In genomic region chr11:23688060-23688459, GRCm38 (mm10) we compare ENCODE assay signal across 27 mouse cellular contexts. TPM values are rescaled to one million over a fixed set of nuclear protein-coding genes. Genes with fewer than 3 reads are reported as not detected.
DNase-seq lines count a peak whose midpoint lies in the region; ATAC-seq and TF ChIP-seq lines count a peak whose summit lies in the region.
"Had no signal": no experiment of that assay in that cellular context is flagged by ENCODE, and none has a peak within 500 bp of the region (broad histone marks: within the 10 kb centered on the region; RNA-seq: fewer than 3 reads in every experiment).

No protein-coding gene starts in this region.

- no peak for DNase-seq in spleen, adult 2 months (ENCODE audit: low read depth in 1 of 2, low spot score in 2 of 2)
- DNase-seq in spleen, adult 12 weeks (ENCODE audit: low spot score) = no peak
- no peak for DNase-seq in forebrain, embryonic 10.5 days (ENCODE audit: extremely low spot score, low spot score)
- no peak for DNase-seq in hindbrain, embryonic 14.5 days (ENCODE audit: low spot score)
- no peak for DNase-seq in testis, postnatal 10 days (ENCODE audit: low spot score)
- DNase-seq in thymus, postnatal 14 days = no peak
- DNase-seq: adrenal gland, postnatal 10 days; adrenal gland, postnatal 36 days; B cell, adult 2 months; cerebellum, adult 11 months; cerebellum, adult 2 months; cerebellum, adult 9-11 months; cerebellum, postnatal 25 days; gastrocnemius, postnatal 25 days; heart, adult 2 months; heart, postnatal 36 days had no signal

- no peak overlapping the region for H3K4me2 ChIP-seq in hindbrain, embryonic 14.5 days (replicated peaks)
- H3K4me2 ChIP-seq: embryonic facial prominence, embryonic 12.5 days; embryonic facial prominence, embryonic 15.5 days; forebrain, embryonic 12.5 days; forebrain, embryonic 15.5 days; hindbrain, embryonic 13.5 days had no signal

- peak; percentile 78 for ATAC-seq in granulocyte monocyte progenitor cell, adult 5-6 weeks (replicated peaks; ENCODE audit: poor library complexity, severe bottlenecking)
- ATAC-seq in megakaryocyte progenitor cell, adult 5-6 weeks (replicated peaks; ENCODE audit: poor library complexity) = peak; percentile 52
- no peak for ATAC-seq in hindbrain, embryonic 14.5 days (ENCODE audit: low FRiP score)
- ATAC-seq: forebrain, embryonic 15.5 days; hindbrain, postnatal 0 days; inflammation-experienced regulatory T-cells, adult 6 months had no signal

- H3K27ac ChIP-seq in spleen, adult 2 months (ENCODE audit: insufficient read depth, low read length) = peak overlapping the region; percentile 94
- no peak overlapping the region for H3K27ac ChIP-seq in forebrain, embryonic 10.5 days
- H3K27ac ChIP-seq in hindbrain, embryonic 14.5 days = no peak overlapping the region
- H3K27ac ChIP-seq: embryonic facial prominence, embryonic 12.5 days; embryonic facial prominence, embryonic 15.5 days; forebrain, embryonic 12.5 days; forebrain, embryonic 15.5 days; heart, adult 2 months; heart, embryonic 10.5 days; hindbrain, embryonic 10.5 days; hindbrain, embryonic 13.5 days; hindbrain, postnatal 0 days had no signal

- no peaks in the 10 kb centered on the region for H3K27me3 ChIP-seq in spleen, adult 2 months (ENCODE audit: control insufficient read depth, insufficient read depth, low read length)
- no peaks in the 10 kb centered on the region for H3K27me3 ChIP-seq in forebrain, embryonic 10.5 days (ENCODE audit: poor library complexity, severe bottlenecking)
- H3K27me3 ChIP-seq in hindbrain, embryonic 14.5 days (ENCODE audit: control insufficient read depth, insufficient read depth, low read length) = no peaks in the 10 kb centered on the region
- H3K27me3 ChIP-seq: embryonic facial prominence, embryonic 12.5 days; embryonic facial prominence, embryonic 15.5 days; forebrain, embryonic 12.5 days; forebrain, embryonic 15.5 days; hindbrain, embryonic 13.5 days had no signal

- no peak overlapping the region for H3K4me3 ChIP-seq in spleen, adult 2 months (ENCODE audit: extremely low read depth, insufficient read depth, insufficient read length)
- no peak overlapping the region for H3K4me3 ChIP-seq in forebrain, embryonic 10.5 days
- no peak overlapping the region for H3K4me3 ChIP-seq in hindbrain, embryonic 14.5 days (replicated peaks; ENCODE audit: low read length)
- H3K4me3 ChIP-seq: embryonic facial prominence, embryonic 12.5 days; embryonic facial prominence, embryonic 15.5 days; forebrain, embryonic 12.5 days; forebrain, embryonic 15.5 days; heart, adult 2 months; heart, embryonic 10.5 days; hindbrain, embryonic 10.5 days; hindbrain, embryonic 13.5 days had no signal

- no peak for TF ChIP-seq CTCF in spleen, adult 2 months (IDR thresholded peaks at IDR 0.05; ENCODE audit: extremely low read depth, insufficient read depth, insufficient read length, insufficient replicate concordance)

- no peak overlapping the region for H3K9ac ChIP-seq in hindbrain, embryonic 14.5 days
- H3K9ac ChIP-seq: embryonic facial prominence, embryonic 12.5 days; embryonic facial prominence, embryonic 15.5 days; forebrain, embryonic 12.5 days; forebrain, embryonic 15.5 days; hindbrain, embryonic 13.5 days had no signal

- TF ChIP-seq POLR2A in spleen, adult 2 months (IDR thresholded peaks at IDR 0.05; ENCODE audit: low read depth, low read length) = no peak

- no peaks in the 10 kb centered on the region for H3K9me3 ChIP-seq in forebrain, embryonic 10.5 days
- H3K9me3 ChIP-seq in hindbrain, embryonic 14.5 days (ENCODE audit: control insufficient read depth, low read length) = no peaks in the 10 kb centered on the region
- H3K9me3 ChIP-seq: embryonic facial prominence, embryonic 12.5 days; embryonic facial prominence, embryonic 15.5 days; forebrain, embryonic 12.5 days; forebrain, embryonic 15.5 days; heart, embryonic 10.5 days; hindbrain, embryonic 10.5 days; hindbrain, embryonic 13.5 days had no signal

- H3K36me3 ChIP-seq in spleen, adult 2 months (ENCODE audit: control insufficient read depth, insufficient read depth, low read length) = no peaks in the 10 kb centered on the region
- H3K36me3 ChIP-seq in forebrain, embryonic 10.5 days (replicated peaks) = peaks cover 52% of the 10 kb centered on the region
- H3K36me3 ChIP-seq in hindbrain, embryonic 14.5 days (replicated peaks; ENCODE audit: control insufficient read depth, insufficient read depth) = peaks cover 43% of the 10 kb centered on the region

- H3K4me1 ChIP-seq in spleen, adult 2 months (ENCODE audit: control insufficient read depth, insufficient read depth, insufficient read length) = peaks cover 23% of the 10 kb centered on the region
- no peaks in the 10 kb centered on the region for H3K4me1 ChIP-seq in forebrain, embryonic 10.5 days
- H3K4me1 ChIP-seq in hindbrain, embryonic 14.5 days (replicated peaks; ENCODE audit: control insufficient read depth, insufficient read depth, low read length) = no peaks in the 10 kb centered on the region
- H3K4me1 ChIP-seq: embryonic facial prominence, embryonic 12.5 days; embryonic facial prominence, embryonic 15.5 days; forebrain, embryonic 12.5 days; forebrain, embryonic 15.5 days; heart, embryonic 10.5 days; hindbrain, embryonic 10.5 days; hindbrain, embryonic 13.5 days had no signal

- WGBS in spleen, adult 2 months = 22% methylated on average over 1 of the region's 1 CpGs
- 98% methylated on average over 1 of the region's 1 CpGs for WGBS in forebrain, embryonic 10.5 days
- WGBS in hindbrain, embryonic 14.5 days = 96% methylated on average over 1 of the region's 1 CpGs

RNA-seq across cellular contexts. Expression of gene Pex13, which starts 22.3 kb away (rescaled TPM):
- polyA plus RNA-seq in spleen, adult 2 months (2012; rRNA removed) = 2.6 and 2.9 TPM in 2 replicates
- total RNA-seq in granulocyte monocyte progenitor cell, adult 5-6 weeks (2014; fragmentation: Nextera tagmentation) = 11.2 and 18.0 TPM in 2 replicates
- total RNA-seq in granulocyte monocyte progenitor cell, adult 5-6 weeks (2017) = 17.0 and 38.1 TPM in 2 replicates
- 31.0 and 53.1 TPM in 2 replicates for total RNA-seq in megakaryocyte progenitor cell, adult 5-6 weeks (2015)
- 14.7 and 21.7 TPM in 2 replicates for total RNA-seq in megakaryocyte progenitor cell, adult 5-6 weeks (2017)
- 29.4 and 31.5 TPM in 2 replicates for polyA plus RNA-seq in forebrain, embryonic 10.5 days (2016; fragmentation: Nextera tagmentation; extraction: Ambion mirVana)
- 38.6 and 43.1 TPM in 2 replicates for polyA plus RNA-seq in hindbrain, embryonic 14.5 days (2014; fragmentation: Nextera tagmentation; extraction: Ambion mirVana)

RNA-seq across cellular contexts. Expression of gene Pus10, which starts 22.6 kb away (rescaled TPM):
- 1.5 TPM in 2 replicates for polyA plus RNA-seq in spleen, adult 2 months (2012; rRNA removed)
- 34.6 and 48.5 TPM in 2 replicates for total RNA-seq in granulocyte monocyte progenitor cell, adult 5-6 weeks (2014; fragmentation: Nextera tagmentation)
- total RNA-seq in granulocyte monocyte progenitor cell, adult 5-6 weeks (2017) = 69.1 and 69.6 TPM in 2 replicates
- total RNA-seq in megakaryocyte progenitor cell, adult 5-6 weeks (2015) = 45.1 and 52.1 TPM in 2 replicates
- 52.7 and 71.7 TPM in 2 replicates for total RNA-seq in megakaryocyte progenitor cell, adult 5-6 weeks (2017)
- 26.0 and 26.1 TPM in 2 replicates for polyA plus RNA-seq in forebrain, embryonic 10.5 days (2016; fragmentation: Nextera tagmentation; extraction: Ambion mirVana)
- polyA plus RNA-seq in hindbrain, embryonic 14.5 days (2014; fragmentation: Nextera tagmentation; extraction: Ambion mirVana) = 11.7 and 13.0 TPM in 2 replicates

RNA-seq across cellular contexts. Expression of gene 0610010F05Rik, which starts 54.6 kb away (rescaled TPM):
- 0.39 and 1.4 TPM in 2 replicates for polyA plus RNA-seq in spleen, adult 2 months (2012; rRNA removed)
- 19.7 and 21.2 TPM in 2 replicates for total RNA-seq in granulocyte monocyte progenitor cell, adult 5-6 weeks (2014; fragmentation: Nextera tagmentation)
- total RNA-seq in granulocyte monocyte progenitor cell, adult 5-6 weeks (2017) = 31.8 and 32.7 TPM in 2 replicates
- 21.8 and 26.9 TPM in 2 replicates for total RNA-seq in megakaryocyte progenitor cell, adult 5-6 weeks (2015)
- total RNA-seq in megakaryocyte progenitor cell, adult 5-6 weeks (2017) = 38.1 and 39.1 TPM in 2 replicates
- 38.7 and 44.3 TPM in 2 replicates for polyA plus RNA-seq in forebrain, embryonic 10.5 days (2016; fragmentation: Nextera tagmentation; extraction: Ambion mirVana)
- 147 and 161 TPM in 2 replicates for polyA plus RNA-seq in hindbrain, embryonic 14.5 days (2014; fragmentation: Nextera tagmentation; extraction: Ambion mirVana)

Comparison
In these comparisons a context has a peak if more than half of its experiments do, and no peak if none do; other contexts are left out.
1. RNA of gene 0610010F05Rik, which starts 54.6 kb away (polyA plus RNA-seq): 147 to 161 TPM in hindbrain, embryonic 14.5 days and 38.7 to 44.3 TPM in forebrain, embryonic 10.5 days; 0.39 to 1.4 TPM in spleen, adult 2 months; every median in the first group is over 10 times any median in the second.